Comparison of ENCODE assay signal across 8 mouse cellular contexts in genomic region chr5:75157038-75157437, GRCm38 (mm10). TPM values are rescaled to one million over a fixed set of nuclear protein-coding genes. Genes with fewer than 3 reads are reported as not detected.
DNase-seq lines count a peak whose midpoint lies in the region; ATAC-seq lines count a peak whose summit lies in the region.

No protein-coding gene starts in this region.

- H3K4me2 ChIP-seq in hindbrain, embryonic 14.5 days (replicated peaks) = peak overlapping the region; percentile 62
- H3K4me2 ChIP-seq in midbrain, embryonic 11.5 days = peak overlapping the region; percentile 74

- H3K9ac ChIP-seq in hindbrain, embryonic 14.5 days = peak overlapping the region; percentile 41; the same call in 1 of the 2 replicates
- H3K9ac ChIP-seq in midbrain, embryonic 11.5 days (ENCODE audit: low read length) = no peak overlapping the region

- H3K36me3 ChIP-seq in forebrain, embryonic 10.5 days (replicated peaks) = peaks cover 4% of the 10 kb centered on the region; the same call in 1 of the 2 replicates
- H3K36me3 ChIP-seq in hindbrain, embryonic 14.5 days (replicated peaks; ENCODE audit: control insufficient read depth, insufficient read depth) = no peaks in the 10 kb centered on the region
- H3K36me3 ChIP-seq in limb, embryonic 10.5 days = peaks cover 52% of the 10 kb centered on the region
- H3K36me3 ChIP-seq in midbrain, embryonic 11.5 days (ENCODE audit: control insufficient read depth, insufficient read depth, low read length) = no peaks in the 10 kb centered on the region; the same call in 1 of the 2 replicates

- no peak for ATAC-seq in hindbrain, embryonic 14.5 days (ENCODE audit: low FRiP score)
- ATAC-seq in midbrain, embryonic 11.5 days (ENCODE audit: low FRiP score) = no peak

- peak; percentile 80 to 83 for DNase-seq in right cerebral cortex, postnatal 10 days (ENCODE audit: low spot score in 2 of 2)
- no peak for DNase-seq in right cerebral cortex, postnatal 14 days
- DNase-seq in forebrain, embryonic 10.5 days (ENCODE audit: extremely low spot score, low spot score) = peak; percentile 55
- peak; percentile 89 for DNase-seq in hindbrain, embryonic 14.5 days (ENCODE audit: low spot score)
- DNase-seq in limb, embryonic 10.5 days (ENCODE audit: low spot score) = peak; percentile 59
- no peak for DNase-seq in midbrain, embryonic 11.5 days (ENCODE audit: low spot score, missing footprints)
- peak; percentile 69 for DNase-seq in thymus, postnatal 0 days (ENCODE audit: low spot score)

- H3K27me3 ChIP-seq in forebrain, embryonic 10.5 days (ENCODE audit: poor library complexity, severe bottlenecking) = peaks cover 94% of the 10 kb centered on the region
- H3K27me3 ChIP-seq in hindbrain, embryonic 14.5 days (ENCODE audit: control insufficient read depth, insufficient read depth, low read length) = peaks cover 42% of the 10 kb centered on the region
- H3K27me3 ChIP-seq in limb, embryonic 10.5 days (ENCODE audit: low read depth, poor library complexity, severe bottlenecking) = peaks cover 5% of the 10 kb centered on the region; the same call in 1 of the 2 replicates
- H3K27me3 ChIP-seq in midbrain, embryonic 11.5 days (ENCODE audit: control insufficient read depth, insufficient read depth, low read length) = peaks cover 45% of the 10 kb centered on the region

- H3K27ac ChIP-seq in brown adipose tissue, adult 24 weeks (replicated peaks; ENCODE audit: low read depth, low read length) = no peak overlapping the region
- peak overlapping the region; percentile 87; the same call in 1 of the 2 replicates for H3K27ac ChIP-seq in forebrain, embryonic 10.5 days
- H3K27ac ChIP-seq in hindbrain, embryonic 14.5 days = no peak overlapping the region
- H3K27ac ChIP-seq in limb, embryonic 10.5 days = peak overlapping the region; percentile 99
- no peak overlapping the region for H3K27ac ChIP-seq in midbrain, embryonic 11.5 days (ENCODE audit: low read depth, low read length)

- H3K4me1 ChIP-seq in brown adipose tissue, adult 24 weeks (ENCODE audit: control insufficient read depth, insufficient read depth, insufficient read length, low read length) = no peaks in the 10 kb centered on the region; the same call in 1 of the 2 replicates
- H3K4me1 ChIP-seq in forebrain, embryonic 10.5 days = peaks cover 64% of the 10 kb centered on the region
- peaks cover 18% of the 10 kb centered on the region; the same call in 1 of the 2 replicates for H3K4me1 ChIP-seq in hindbrain, embryonic 14.5 days (replicated peaks; ENCODE audit: control insufficient read depth, insufficient read depth, low read length)
- H3K4me1 ChIP-seq in limb, embryonic 10.5 days = peaks cover 41% of the 10 kb centered on the region
- peaks cover 11% of the 10 kb centered on the region; the same call in 1 of the 2 replicates for H3K4me1 ChIP-seq in midbrain, embryonic 11.5 days (ENCODE audit: control insufficient read depth, insufficient read depth, low read length)

- no peaks in the 10 kb centered on the region for H3K9me3 ChIP-seq in forebrain, embryonic 10.5 days
- no peaks in the 10 kb centered on the region for H3K9me3 ChIP-seq in hindbrain, embryonic 14.5 days (ENCODE audit: control insufficient read depth, low read length)
- H3K9me3 ChIP-seq in limb, embryonic 10.5 days (replicated peaks) = no peaks in the 10 kb centered on the region
- no peaks in the 10 kb centered on the region for H3K9me3 ChIP-seq in midbrain, embryonic 11.5 days (ENCODE audit: control insufficient read depth, low read length)

- peak overlapping the region; percentile 60 for H3K4me3 ChIP-seq in brown adipose tissue, adult 24 weeks (ENCODE audit: insufficient read depth, low read depth, low read length)
- peak overlapping the region; percentile 59 for H3K4me3 ChIP-seq in forebrain, embryonic 10.5 days
- H3K4me3 ChIP-seq in hindbrain, embryonic 14.5 days (replicated peaks; ENCODE audit: low read length) = peak overlapping the region; percentile 36
- H3K4me3 ChIP-seq in limb, embryonic 10.5 days = peak overlapping the region; percentile 82
- peak overlapping the region; percentile 38 for H3K4me3 ChIP-seq in midbrain, embryonic 11.5 days (ENCODE audit: low read depth, low read length)

- 1% methylated on average over 3 of the region's 3 CpGs for WGBS in forebrain, embryonic 10.5 days
- WGBS in hindbrain, embryonic 14.5 days = 0% methylated on average over 3 of the region's 3 CpGs
- WGBS in limb, embryonic 10.5 days = 0% methylated on average over 3 of the region's 3 CpGs
- WGBS in midbrain, embryonic 11.5 days = 0% methylated on average over 3 of the region's 3 CpGs

RNA-seq across cellular contexts. Expression of gene Pdgfra, which starts 4.9 kb away (rescaled TPM):
- 6.4 and 10.3 TPM in 2 replicates for polyA plus RNA-seq in brown adipose tissue, adult 24 weeks (2012; ENCODE audit: insufficient read depth, insufficient read length, missing spikeins)
- polyA plus RNA-seq in forebrain, embryonic 10.5 days (2016; fragmentation: Nextera tagmentation; extraction: Ambion mirVana) = 20.2 and 23.5 TPM in 2 replicates
- polyA plus RNA-seq in hindbrain, embryonic 14.5 days (2014; fragmentation: Nextera tagmentation; extraction: Ambion mirVana) = 24.1 and 26.1 TPM in 2 replicates
- polyA plus RNA-seq in limb, embryonic 10.5 days (2016; fragmentation: Nextera tagmentation; extraction: Ambion mirVana) = 69.2 and 111 TPM in 2 replicates
- 18.2 and 22.0 TPM in 2 replicates for polyA plus RNA-seq in midbrain, embryonic 11.5 days (2014; fragmentation: Nextera tagmentation; extraction: Ambion mirVana)
- 1.6 and 2.1 TPM in 2 replicates for polyA plus RNA-seq in thymus, postnatal 0 days (2015; fragmentation: Nextera tagmentation; extraction: Ambion mirVana)

Comparison
In these comparisons a context has a peak if more than half of its experiments do, and no peak if none do; other contexts are left out.
1. DNase-seq: peak in right cerebral cortex, postnatal 10 days (2 of 2), forebrain, embryonic 10.5 days (single experiment), hindbrain, embryonic 14.5 days (single experiment), limb, embryonic 10.5 days (single experiment) and thymus, postnatal 0 days (single experiment); none in right cerebral cortex, postnatal 14 days (single experiment) and midbrain, embryonic 11.5 days (single experiment).
2. H3K27ac ChIP-seq: peak in forebrain, embryonic 10.5 days (single experiment) and limb, embryonic 10.5 days (single experiment); none in brown adipose tissue, adult 24 weeks (single experiment), hindbrain, embryonic 14.5 days (single experiment) and midbrain, embryonic 11.5 days (single experiment).
3. Peak in every context shown above with its lines, with median percentiles within 50 percentile points of each other: H3K4me3 ChIP-seq.